Mouse (Mus musculus) limb, embryonic 11.5 days (tissue): Measurements from ENCODE around the gene C2cd5. TPM values are rescaled to one million over a fixed set of nuclear protein-coding genes. Genes with fewer than 3 reads are reported as not detected.

Source experiments
- ATAC-seq: fragments of 200-750 bp; cut with Nextera tagmentation; 2 replicates; pipeline ENCODE4 v1.8.0; 2017; ENCODE audit warnings: low read depth; ENCODE audit not compliant: insufficient number of reproducible peaks, low FRiP score, low TSS enrichment
- DNase-seq: peaks from one replicate; pipeline ENCODE4 v3.0.0-alpha.2; 2015; ENCODE audit warnings: low spot score
- H3K27ac ChIP-seq: fragments of 300-500 bp; sonication (generic); replicated peaks from 2 replicates; pipeline ENCODE4 v1.5.1; 2014; ENCODE audit warnings: low read depth, mild to moderate bottlenecking, low read length
- H3K27me3 ChIP-seq: fragments of 300-500 bp; sonication (generic); 2 replicates; pipeline ENCODE4 v1.6.1; 2014; ENCODE audit warnings: mild to moderate bottlenecking, low read length, mixed read lengths; ENCODE audit not compliant: control insufficient read depth, insufficient read depth
- H3K36me3 ChIP-seq: fragments of 300-500 bp; sonication (generic); 2 replicates; pipeline ENCODE4 v1.6.1; 2014; ENCODE audit warnings: mild to moderate bottlenecking, low read length, moderate library complexity, mixed read lengths; ENCODE audit not compliant: control insufficient read depth, insufficient read depth
- H3K4me1 ChIP-seq: fragments of 300-500 bp; sonication (generic); 2 replicates; pipeline ENCODE4 v1.6.1; 2014; ENCODE audit warnings: low read length, mixed read lengths; ENCODE audit not compliant: control insufficient read depth, insufficient read depth
- H3K4me2 ChIP-seq: fragments of 300-500 bp; sonication (generic); 2 replicates; pipeline ENCODE4 v1.6.1; 2014; ENCODE audit warnings: low read depth, mild to moderate bottlenecking, moderate library complexity; ENCODE audit not compliant: severe bottlenecking
- H3K4me3 ChIP-seq: fragments of 300-500 bp; sonication (generic); 2 replicates; pipeline ENCODE4 v1.5.1; 2014; ENCODE audit warnings: low read depth, low read length
- H3K9ac ChIP-seq: fragments of 300-500 bp; sonication (generic); 2 replicates; pipeline ENCODE4 v1.6.1; 2014; ENCODE audit warnings: mild to moderate bottlenecking, low read length
- H3K9me3 ChIP-seq: fragments of 300-500 bp; sonication (generic); 2 replicates; pipeline ENCODE4 v1.6.1; 2016; ENCODE audit warnings: low read length; ENCODE audit not compliant: control insufficient read depth
- WGBS: fragments of 180-500 bp; shearing (Covaris S2); extraction: QIAGEN DNeasy Blood & Tissue Kit; methylation state at CpG from one replicate; pipeline ENCODE4 v1.1.7; 2014; 5-methylcytosine and 5-hydroxymethylcytosine counted together
- polyA plus RNA-seq: library from polyadenylated mRNA; unstranded; fragments of >200 nt; fragmentation: Nextera tagmentation; extraction: Ambion mirVana; gene quantifications from 2 replicates; pipeline ENCODE4 v1.2.1, GENCODE M21; 2014

Gene C2cd5
- polyA plus RNA-seq, 1 experiment from 2014 or later = 29.2 TPM

DNA sequence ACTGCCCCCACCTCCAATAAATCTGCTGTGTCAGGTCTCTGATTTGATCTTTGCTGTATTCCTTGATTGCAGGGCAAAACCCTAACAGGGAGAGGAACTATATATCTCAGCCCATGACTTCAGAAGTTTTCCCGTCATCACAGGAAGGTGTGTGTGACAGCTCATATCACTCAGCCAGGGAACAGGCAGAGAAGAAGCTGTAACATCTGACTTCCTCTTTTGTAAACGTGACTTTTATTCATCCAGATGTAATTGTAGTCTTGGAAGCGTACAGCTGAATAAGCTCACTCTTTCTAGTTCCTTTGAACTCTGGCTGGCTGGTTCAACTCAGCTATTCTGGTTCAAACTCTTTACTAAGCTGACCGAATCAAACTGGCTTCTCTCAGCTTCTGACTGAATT, 30.5 kb upstream of the C2cd5 start:
- Histone ChIP-seq H3K36me3 (no peaks in the 10 kb centered on the region), H3K27ac (no peak overlapping the region), H3K4me2 (no peak overlapping the region), H3K4me3 (no peak overlapping the region), H3K4me1 (no peaks in the 10 kb centered on the region), H3K9me3 (no peaks in the 10 kb centered on the region), H3K27me3 (no peaks in the 10 kb centered on the region), H3K9ac (no peak overlapping the region)
- DNase-seq (no peak), ATAC-seq (no peak)
- 88% methylated on average over 4 of the region's 4 CpGs for WGBS

DNA sequence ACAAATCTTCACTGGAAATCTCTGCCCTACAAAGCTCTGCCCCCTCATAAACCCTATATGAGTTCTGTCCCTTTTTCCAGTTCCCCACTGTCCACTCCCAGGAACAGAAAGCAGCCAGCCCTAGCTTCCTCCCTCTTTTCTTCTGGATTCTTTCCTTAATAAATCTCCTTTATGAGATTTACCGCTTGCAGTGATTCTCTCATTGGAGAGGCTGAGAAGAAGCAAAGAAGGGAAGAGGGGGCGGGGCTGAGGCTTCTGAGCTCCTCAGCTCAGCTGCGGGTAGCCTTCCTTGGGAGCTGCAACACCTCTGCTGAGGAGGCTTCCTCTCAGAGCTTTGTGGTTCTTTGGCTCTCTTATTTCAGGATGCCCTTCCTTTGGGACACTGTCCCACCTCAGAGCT, 30.0 kb upstream of the C2cd5 start:
- Histone ChIP-seq H3K27me3 (no peaks in the 10 kb centered on the region), H3K27ac (no peak overlapping the region), H3K4me2 (no peak overlapping the region), H3K4me3 (no peak overlapping the region), H3K4me1 (no peaks in the 10 kb centered on the region), H3K9ac (no peak overlapping the region), H3K9me3 (no peaks in the 10 kb centered on the region), H3K36me3 (no peaks in the 10 kb centered on the region)
- DNase-seq (no peak), ATAC-seq (no peak)
- WGBS = 83% methylated on average over 3 of the region's 3 CpGs

DNA sequence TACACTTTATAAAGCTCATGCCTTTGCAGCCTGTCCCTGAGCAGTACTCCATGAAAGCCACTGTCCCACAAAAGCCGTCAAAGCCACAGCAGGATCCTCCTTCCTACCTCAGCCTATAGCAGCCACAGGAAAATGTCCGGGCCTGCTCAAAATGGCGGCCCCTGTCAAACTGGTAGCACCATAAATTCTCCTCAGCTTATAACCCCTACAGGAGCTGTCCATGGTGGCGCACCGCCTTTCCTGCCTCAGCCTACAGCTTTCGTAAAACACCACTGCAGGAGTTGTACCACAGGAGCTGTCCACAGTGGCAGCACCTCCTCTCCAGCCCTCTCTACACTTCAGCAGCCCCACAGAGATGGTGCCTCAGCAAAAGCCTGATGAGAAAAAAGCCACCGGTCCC, 29.5 kb upstream of the C2cd5 start:
- WGBS = 91% methylated on average over 7 of the region's 7 CpGs
- Histone ChIP-seq H3K4me2 (no peak overlapping the region), H3K9me3 (no peaks in the 10 kb centered on the region), H3K27me3 (no peaks in the 10 kb centered on the region), H3K36me3 (no peaks in the 10 kb centered on the region), H3K4me3 (no peak overlapping the region), H3K9ac (no peak overlapping the region), H3K4me1 (no peaks in the 10 kb centered on the region), H3K27ac (no peak overlapping the region)
- ATAC-seq (no peak), DNase-seq (peak; percentile 38)

DNA sequence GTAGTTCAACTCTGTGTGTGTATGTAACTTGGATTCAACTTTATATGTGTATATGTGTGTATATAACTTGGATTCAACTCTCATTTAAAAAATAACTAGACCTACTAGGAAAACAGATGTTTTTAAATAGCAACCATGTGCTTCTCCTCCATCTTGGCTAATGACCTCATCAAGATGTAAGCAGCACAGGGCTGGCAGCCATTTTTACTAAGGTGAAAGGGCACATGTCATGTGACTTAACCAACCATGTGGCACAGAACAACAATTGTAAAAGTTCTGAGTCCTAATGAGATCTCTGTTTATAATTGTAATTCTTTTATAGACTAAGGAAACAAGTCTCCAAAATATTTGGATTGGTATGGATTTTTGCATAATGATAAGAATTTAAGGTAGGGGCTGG, 25.8 kb upstream of the C2cd5 start:
- Histone ChIP-seq H3K4me1 (no peaks in the 10 kb centered on the region), H3K9ac (no peak overlapping the region), H3K9me3 (no peaks in the 10 kb centered on the region), H3K27ac (no peak overlapping the region), H3K4me3 (no peak overlapping the region), H3K27me3 (no peaks in the 10 kb centered on the region), H3K4me2 (no peak overlapping the region), H3K36me3 (no peaks in the 10 kb centered on the region)
- no peak for ATAC-seq
- no peak for DNase-seq

- 93% methylated on average over 6 of the region's 6 CpGs for WGBS
- no peak for ATAC-seq
- DNase-seq = no peak
- Histone ChIP-seq H3K9ac (no peak overlapping the region), H3K4me2 (no peak overlapping the region), H3K4me3 (no peak overlapping the region), H3K4me1 (no peaks in the 10 kb centered on the region), H3K27ac (no peak overlapping the region), H3K9me3 (no peaks in the 10 kb centered on the region), H3K36me3 (no peaks in the 10 kb centered on the region), H3K27me3 (no peaks in the 10 kb centered on the region)
These were observed 19.4 kb upstream of the C2cd5 start for GRCm38 (mm10) chr6:143119325-143119724.

GRCm38 (mm10) chr6:143116779-143117178, 16.8 kb upstream of the C2cd5 start:
- Histone ChIP-seq H3K4me3 (no peak overlapping the region), H3K9ac (no peak overlapping the region), H3K4me1 (no peaks in the 10 kb centered on the region), H3K27me3 (no peaks in the 10 kb centered on the region), H3K9me3 (no peaks in the 10 kb centered on the region), H3K27ac (no peak overlapping the region), H3K4me2 (no peak overlapping the region), H3K36me3 (no peaks in the 10 kb centered on the region)
- DNase-seq (no peak), ATAC-seq (no peak)
- WGBS = 51% methylated on average over 6 of the region's 6 CpGs

GRCm38 (mm10) chr6:143115505-143115904, 15.6 kb upstream of the C2cd5 start:
- no peak for ATAC-seq

DNA sequence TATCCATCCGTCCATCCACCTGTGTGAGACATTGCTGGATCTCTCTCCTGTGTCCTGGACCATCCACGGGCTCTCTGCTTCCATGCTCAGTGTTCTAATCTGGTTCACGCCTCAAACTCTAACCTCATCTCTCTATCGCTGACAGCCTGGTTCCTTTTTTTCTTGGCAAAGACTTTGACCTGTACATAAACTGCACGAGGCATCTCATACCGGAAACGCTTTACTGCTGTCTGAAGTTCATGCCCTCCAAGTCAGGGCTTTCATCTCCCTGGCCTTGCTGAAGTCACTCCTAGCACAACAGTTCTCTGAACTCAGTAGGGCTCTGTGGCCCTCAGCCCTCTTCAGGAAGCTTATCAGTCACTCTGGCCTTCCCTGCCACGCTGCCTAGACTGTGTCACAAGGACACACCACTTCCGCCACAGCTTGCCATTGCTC, 15.1 kb upstream of the C2cd5 start:
- H3K27ac ChIP-seq = no peak overlapping the region
- H3K36me3 ChIP-seq = no peaks in the 10 kb centered on the region
- no peak for DNase-seq
- H3K4me2 ChIP-seq = no peak overlapping the region
- WGBS = 65% methylated on average over 9 of the region's 9 CpGs
- H3K4me3 ChIP-seq = no peak overlapping the region
- H3K27me3 ChIP-seq = no peaks in the 10 kb centered on the region
- no peaks in the 10 kb centered on the region for H3K4me1 ChIP-seq
- no peak overlapping the region for H3K9ac ChIP-seq
- no peak for ATAC-seq
- no peaks in the 10 kb centered on the region for H3K9me3 ChIP-seq

More at GRCm38 (mm10) chr6:143115505-143115904, 15.6 kb upstream of the C2cd5 start:
- no peaks in the 10 kb centered on the region for H3K27me3 ChIP-seq
- no peaks in the 10 kb centered on the region for H3K36me3 ChIP-seq
- WGBS = 79% methylated on average over 5 of the region's 5 CpGs
- no peak overlapping the region for H3K9ac ChIP-seq
- no peaks in the 10 kb centered on the region for H3K4me1 ChIP-seq
- no peaks in the 10 kb centered on the region for H3K9me3 ChIP-seq
- no peak overlapping the region for H3K27ac ChIP-seq
- H3K4me3 ChIP-seq = no peak overlapping the region
- no peak for DNase-seq
- no peak overlapping the region for H3K4me2 ChIP-seq

DNA sequence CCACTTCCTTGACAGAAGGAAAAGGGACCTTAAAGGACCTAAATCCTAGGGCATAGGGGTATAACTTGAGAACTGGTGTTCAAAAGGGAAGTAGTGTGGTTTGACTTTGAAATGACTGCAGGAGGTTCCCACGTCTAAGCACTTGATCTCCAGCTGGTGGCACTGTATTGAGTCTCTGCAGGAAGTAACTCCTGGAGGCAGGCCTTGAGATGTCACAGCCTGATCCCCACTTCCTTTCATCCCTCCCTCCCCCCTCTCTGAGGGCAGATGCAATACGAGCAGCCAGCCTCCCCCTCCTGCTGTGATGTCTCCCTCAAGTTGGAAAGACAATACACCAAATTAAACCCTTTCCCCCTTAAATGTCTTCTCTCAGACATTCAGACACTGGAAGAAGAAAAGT, 14.6 kb upstream of the C2cd5 start:
- Histone ChIP-seq H3K27me3 (no peaks in the 10 kb centered on the region), H3K27ac (no peak overlapping the region), H3K9me3 (no peaks in the 10 kb centered on the region), H3K4me2 (no peak overlapping the region), H3K4me1 (no peaks in the 10 kb centered on the region), H3K9ac (no peak overlapping the region), H3K36me3 (no peaks in the 10 kb centered on the region), H3K4me3 (no peak overlapping the region)
- DNase-seq (no peak), ATAC-seq (no peak)
- 5% methylated on average over 2 of the region's 2 CpGs for WGBS
